Comparison of ENCODE assay signal across 27 mouse cellular contexts in genomic region chr9:22824910-22825309, GRCm38 (mm10).
DNase-seq lines count a peak whose midpoint lies in the region; ATAC-seq lines count a peak whose summit lies in the region.
"Had no signal": no experiment of that assay in that cellular context is flagged by ENCODE, and none has a peak within 500 bp of the region (broad histone marks: within the 10 kb centered on the region; RNA-seq: fewer than 3 reads in every experiment).

No protein-coding gene starts in this region.

- no peaks in the 10 kb centered on the region for H3K36me3 ChIP-seq in hindbrain, embryonic 10.5 days
- H3K36me3 ChIP-seq in hindbrain, embryonic 11.5 days (ENCODE audit: control insufficient read depth, insufficient read depth, low read length), result no peaks in the 10 kb centered on the region
- H3K36me3 ChIP-seq in lung, embryonic 15.5 days, result no peaks in the 10 kb centered on the region
- H3K36me3 ChIP-seq in midbrain, embryonic 13.5 days, result no peaks in the 10 kb centered on the region
- no peaks in the 10 kb centered on the region for H3K36me3 ChIP-seq in midbrain, embryonic 14.5 days (ENCODE audit: control insufficient read depth, insufficient read depth, low read length)
- H3K36me3 ChIP-seq: hindbrain, embryonic 15.5 days; kidney, embryonic 15.5 days; limb, embryonic 13.5 days; neural tube, embryonic 15.5 days had no signal

- peaks cover 20% of the 10 kb centered on the region for H3K4me1 ChIP-seq in hindbrain, embryonic 10.5 days (replicated peaks)
- no peaks in the 10 kb centered on the region for H3K4me1 ChIP-seq in hindbrain, embryonic 11.5 days (replicated peaks; ENCODE audit: control insufficient read depth, insufficient read depth, low read length)
- peaks cover 18% of the 10 kb centered on the region; the same call in 1 of the 2 replicates for H3K4me1 ChIP-seq in lung, embryonic 15.5 days
- H3K4me1 ChIP-seq in midbrain, embryonic 13.5 days (replicated peaks), result peaks cover 20% of the 10 kb centered on the region
- H3K4me1 ChIP-seq in midbrain, embryonic 14.5 days (ENCODE audit: control insufficient read depth, insufficient read depth, low read length), result 0 out of 2 replicates have a peak, but pooled peaks cover 18% of the 10 kb centered on the region

- WGBS in hindbrain, embryonic 10.5 days, result 29% methylated on average over 8 of the region's 8 CpGs
- 30% methylated on average over 8 of the region's 8 CpGs for WGBS in hindbrain, embryonic 11.5 days
- WGBS in lung, embryonic 15.5 days, result 45% methylated on average over 8 of the region's 8 CpGs
- WGBS in midbrain, embryonic 13.5 days, result 15% methylated on average over 8 of the region's 8 CpGs
- 15% methylated on average over 8 of the region's 8 CpGs for WGBS in midbrain, embryonic 14.5 days

- H3K27ac ChIP-seq in hindbrain, embryonic 10.5 days, result peak overlapping the region; percentile 9; the same call in 1 of the 2 replicates
- H3K27ac ChIP-seq in hindbrain, embryonic 11.5 days (ENCODE audit: low read depth, low read length), result no peak overlapping the region
- H3K27ac ChIP-seq in lung, embryonic 15.5 days, result 0 out of 2 replicates have a peak overlapping the region, but pooled peaks have one; percentile 33
- no peak overlapping the region for H3K27ac ChIP-seq in midbrain, embryonic 13.5 days
- no peak overlapping the region for H3K27ac ChIP-seq in midbrain, embryonic 14.5 days (replicated peaks; ENCODE audit: low read depth, low read length)
- H3K27ac ChIP-seq: hindbrain, embryonic 15.5 days; kidney, embryonic 15.5 days; limb, embryonic 13.5 days; macrophage; neural tube, embryonic 15.5 days; stomach, postnatal 0 days had no signal

- no peak overlapping the region for H3K4me3 ChIP-seq in hindbrain, embryonic 10.5 days
- no peak overlapping the region for H3K4me3 ChIP-seq in hindbrain, embryonic 11.5 days (ENCODE audit: low read depth, low read length)
- no peak overlapping the region for H3K4me3 ChIP-seq in lung, embryonic 15.5 days
- H3K4me3 ChIP-seq in midbrain, embryonic 13.5 days (replicated peaks), result no peak overlapping the region
- no peak overlapping the region for H3K4me3 ChIP-seq in midbrain, embryonic 14.5 days (replicated peaks; ENCODE audit: low read depth, low read length)
- H3K4me3 ChIP-seq: hindbrain, embryonic 15.5 days; kidney, embryonic 15.5 days; limb, embryonic 13.5 days; neural tube, embryonic 15.5 days had no signal

- no peak overlapping the region for H3K4me2 ChIP-seq in hindbrain, embryonic 11.5 days (replicated peaks; ENCODE audit: low read depth, low read length)
- no peak overlapping the region for H3K4me2 ChIP-seq in lung, embryonic 15.5 days
- H3K4me2 ChIP-seq in midbrain, embryonic 13.5 days (replicated peaks), result no peak overlapping the region
- H3K4me2 ChIP-seq in midbrain, embryonic 14.5 days (ENCODE audit: low read length), result no peak overlapping the region
- H3K4me2 ChIP-seq: hindbrain, embryonic 15.5 days; kidney, embryonic 15.5 days; limb, embryonic 13.5 days; liver, embryonic 11.5 days; neural tube, embryonic 15.5 days had no signal

- no peak for DNase-seq in hindbrain, embryonic 10.5 days (ENCODE audit: low spot score)
- no peak for DNase-seq in hindbrain, embryonic 11.5 days (ENCODE audit: low spot score)
- no peak for DNase-seq in lung, postnatal 25 days (ENCODE audit: low spot score)
- DNase-seq in midbrain, embryonic 14.5 days, result no peak
- DNase-seq in spleen, adult 12 weeks (ENCODE audit: low spot score), result no peak
- DNase-seq: adrenal gland, adult 8-10 months; B cell, adult 2 months; cerebellum, adult 8-10 months; cerebellum, postnatal 36 days; heart, postnatal 14 days; kidney, adult 18-20 months; kidney, postnatal 25 days; right cerebral cortex, adult 18-20 months; thymus, adult 18-20 months; thymus, postnatal 4 days had no signal

- H3K27me3 ChIP-seq in hindbrain, embryonic 10.5 days (ENCODE audit: insufficient read depth, poor library complexity, severe bottlenecking), result no peaks in the 10 kb centered on the region; the same call in 1 of the 2 replicates
- H3K27me3 ChIP-seq in hindbrain, embryonic 11.5 days (ENCODE audit: control insufficient read depth, insufficient read depth, low read length), result no peaks in the 10 kb centered on the region; the same call in 1 of the 2 replicates
- H3K27me3 ChIP-seq in lung, embryonic 15.5 days, result no peaks in the 10 kb centered on the region
- H3K27me3 ChIP-seq in midbrain, embryonic 13.5 days, result no peaks in the 10 kb centered on the region
- H3K27me3 ChIP-seq in midbrain, embryonic 14.5 days (ENCODE audit: control insufficient read depth, insufficient read depth, low read length), result no peaks in the 10 kb centered on the region
- H3K27me3 ChIP-seq: CH12.LX; hindbrain, embryonic 15.5 days; kidney, embryonic 15.5 days; neural tube, embryonic 15.5 days had no signal

- ATAC-seq in hindbrain, embryonic 11.5 days (ENCODE audit: low FRiP score), result no peak
- no peak for ATAC-seq in lung, embryonic 15.5 days (ENCODE audit: borderline replicate concordance, extremely low read depth, low FRiP score, low TSS enrichment)
- ATAC-seq in midbrain, embryonic 13.5 days, result peak; percentile 41; the same call in 1 of the 2 replicates
- ATAC-seq in midbrain, embryonic 14.5 days (ENCODE audit: low FRiP score, low TSS enrichment), result no peak
- ATAC-seq: activated CD4-positive, CD25-positive, alpha-beta regulatory T cell, adult 4 months; forebrain, embryonic 16.5 days had no signal

- no peaks in the 10 kb centered on the region for H3K9me3 ChIP-seq in hindbrain, embryonic 10.5 days
- H3K9me3 ChIP-seq in hindbrain, embryonic 11.5 days (ENCODE audit: control insufficient read depth, low read length), result no peaks in the 10 kb centered on the region
- no peaks in the 10 kb centered on the region for H3K9me3 ChIP-seq in lung, embryonic 15.5 days
- no peaks in the 10 kb centered on the region for H3K9me3 ChIP-seq in midbrain, embryonic 13.5 days
- no peaks in the 10 kb centered on the region for H3K9me3 ChIP-seq in midbrain, embryonic 14.5 days (ENCODE audit: control insufficient read depth, low read length)
- H3K9me3 ChIP-seq: hindbrain, embryonic 15.5 days; kidney, embryonic 15.5 days; limb, embryonic 13.5 days; neural tube, embryonic 15.5 days had no signal

- H3K9ac ChIP-seq in hindbrain, embryonic 11.5 days (ENCODE audit: low read depth, low read length), result no peak overlapping the region
- no peak overlapping the region for H3K9ac ChIP-seq in lung, embryonic 15.5 days
- no peak overlapping the region for H3K9ac ChIP-seq in midbrain, embryonic 13.5 days (replicated peaks)
- no peak overlapping the region for H3K9ac ChIP-seq in midbrain, embryonic 14.5 days (replicated peaks; ENCODE audit: low read length)
- H3K9ac ChIP-seq: hindbrain, embryonic 15.5 days; kidney, embryonic 15.5 days; limb, embryonic 13.5 days; neural tube, embryonic 15.5 days had no signal

Comparison
In these comparisons a context has a peak if more than half of its experiments do, and no peak if none do; other contexts are left out.
1. H3K27ac ChIP-seq: peak in hindbrain, embryonic 10.5 days (single experiment) and lung, embryonic 15.5 days (single experiment); none in hindbrain, embryonic 11.5 days (single experiment), midbrain, embryonic 13.5 days (single experiment) and midbrain, embryonic 14.5 days (single experiment).